10 mouse cellular contexts compared by ENCODE assay signal in the genomic region with DNA sequence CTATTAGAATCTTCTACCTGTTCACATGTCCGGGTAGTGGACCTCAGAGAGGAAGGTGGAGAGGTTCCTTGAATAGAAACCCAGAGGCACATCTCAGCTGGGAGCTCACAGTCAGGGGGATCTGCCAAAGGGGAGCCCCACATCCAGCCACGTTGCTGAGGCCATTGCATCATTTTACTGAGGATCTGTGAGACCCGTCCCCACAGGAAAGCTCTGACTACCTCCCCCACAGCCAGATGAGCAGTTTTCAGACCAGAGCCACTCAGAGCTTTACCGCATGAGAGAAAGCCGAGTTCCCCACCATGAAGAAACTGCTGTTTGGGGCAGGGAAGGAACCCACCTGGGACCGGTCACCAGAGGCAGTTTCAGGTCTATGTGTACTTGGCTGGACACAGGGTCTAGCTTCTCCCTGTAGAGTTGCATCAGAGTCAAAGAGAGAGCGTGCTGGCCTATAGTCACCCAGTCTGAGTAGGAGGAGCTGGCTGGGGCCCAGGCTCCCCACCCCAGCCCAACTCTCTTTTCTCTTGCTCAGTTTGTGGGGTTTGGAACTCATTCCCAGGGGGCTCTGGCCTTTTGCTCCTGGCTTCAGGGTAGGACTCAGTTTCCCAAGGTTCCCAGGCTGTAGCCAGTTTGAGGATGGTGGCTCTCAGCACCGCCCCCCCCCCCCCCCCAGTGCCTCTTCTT. TPM values are rescaled to one million over a fixed set of nuclear protein-coding genes. Genes with fewer than 3 reads are reported as not detected.
DNase-seq lines count a peak whose midpoint lies in the region; ATAC-seq and TF ChIP-seq lines count a peak whose summit lies in the region.
"Had no signal": no experiment of that assay in that cellular context is flagged by ENCODE, and none has a peak within 500 bp of the region (broad histone marks: within the 10 kb centered on the region; RNA-seq: fewer than 3 reads in every experiment).

No protein-coding gene starts in this region.

- no peaks in the 10 kb centered on the region for H3K36me3 ChIP-seq in midbrain, embryonic 10.5 days
- H3K36me3 ChIP-seq in midbrain, postnatal 0 days (ENCODE audit: insufficient read depth, low read length), result no peaks in the 10 kb centered on the region
- no peaks in the 10 kb centered on the region for H3K36me3 ChIP-seq in liver, embryonic 12.5 days
- H3K36me3 ChIP-seq in stomach, postnatal 0 days (ENCODE audit: control insufficient read depth, insufficient read depth, low read length), result no peaks in the 10 kb centered on the region
- H3K36me3 ChIP-seq: limb, embryonic 13.5 days had no signal

- peak overlapping the region; percentile 57 for H3K27ac ChIP-seq in midbrain, embryonic 10.5 days (replicated peaks)
- no peak overlapping the region for H3K27ac ChIP-seq in midbrain, postnatal 0 days (ENCODE audit: low read depth, low read length)
- H3K27ac ChIP-seq in liver, embryonic 12.5 days, result peak overlapping the region; percentile 18; the same call in 1 of the 2 replicates
- no peak overlapping the region for H3K27ac ChIP-seq in stomach, postnatal 0 days (replicated peaks)
- H3K27ac ChIP-seq: limb, embryonic 13.5 days had no signal

- H3K9ac ChIP-seq in midbrain, postnatal 0 days (replicated peaks; ENCODE audit: low read length, poor library complexity, severe bottlenecking), result no peak overlapping the region
- peak overlapping the region; percentile 12; the same call in 1 of the 2 replicates for H3K9ac ChIP-seq in liver, embryonic 12.5 days
- H3K9ac ChIP-seq in stomach, postnatal 0 days (ENCODE audit: low read length), result no peak overlapping the region
- H3K9ac ChIP-seq: limb, embryonic 13.5 days had no signal

- DNase-seq in adrenal gland, postnatal 10 days, result peak; percentile 60
- DNase-seq in adrenal gland, adult 18-20 months (ENCODE audit: low spot score in 2 of 2), result no peak
- DNase-seq in midbrain, embryonic 10.5 days (ENCODE audit: low spot score), result no peak
- DNase-seq in midbrain, postnatal 0 days (ENCODE audit: low spot score), result no peak
- DNase-seq in stomach, postnatal 0 days (ENCODE audit: low spot score), result no peak
- no peak for DNase-seq in retina, postnatal 1 day
- no peak for DNase-seq in right cerebral cortex, postnatal 36 days (ENCODE audit: low spot score in 2 of 2)
- DNase-seq: gastrocnemius, postnatal 10 days had no signal

- H3K9me3 ChIP-seq in midbrain, embryonic 10.5 days (replicated peaks), result no peaks in the 10 kb centered on the region
- no peaks in the 10 kb centered on the region for H3K9me3 ChIP-seq in midbrain, postnatal 0 days (ENCODE audit: low read length)
- H3K9me3 ChIP-seq in liver, embryonic 12.5 days (replicated peaks), result no peaks in the 10 kb centered on the region
- no peaks in the 10 kb centered on the region for H3K9me3 ChIP-seq in stomach, postnatal 0 days (ENCODE audit: control insufficient read depth, low read length)
- H3K9me3 ChIP-seq: limb, embryonic 13.5 days had no signal

- no peak for TF ChIP-seq EP300 in stomach, postnatal 0 days (optimal IDR thresholded peaks at IDR 0.05)

- no peak for ATAC-seq in midbrain, postnatal 0 days (ENCODE audit: low FRiP score)
- no peak for ATAC-seq in liver, embryonic 12.5 days
- peak; percentile 30; the same call in 1 of the 2 replicates for ATAC-seq in stomach, postnatal 0 days (ENCODE audit: low FRiP score, low TSS enrichment)

- TF ChIP-seq CTCF in midbrain, postnatal 0 days (IDR thresholded peaks at IDR 0.05), result no peak
- TF ChIP-seq CTCF in stomach, postnatal 0 days (IDR thresholded peaks at IDR 0.05; ENCODE audit: low read depth), result no peak

- H3K27me3 ChIP-seq in midbrain, embryonic 10.5 days (ENCODE audit: low read depth, poor library complexity, severe bottlenecking), result peaks cover 19% of the 10 kb centered on the region; the same call in 1 of the 2 replicates
- no peaks in the 10 kb centered on the region for H3K27me3 ChIP-seq in midbrain, postnatal 0 days (ENCODE audit: insufficient read depth, low read length)
- no peaks in the 10 kb centered on the region for H3K27me3 ChIP-seq in liver, embryonic 12.5 days (replicated peaks)
- no peaks in the 10 kb centered on the region for H3K27me3 ChIP-seq in stomach, postnatal 0 days (ENCODE audit: control insufficient read depth, insufficient read depth, low read length)
- H3K27me3 ChIP-seq: limb, embryonic 13.5 days had no signal

- peaks cover 49% of the 10 kb centered on the region for H3K4me1 ChIP-seq in midbrain, embryonic 10.5 days
- no peaks in the 10 kb centered on the region for H3K4me1 ChIP-seq in midbrain, postnatal 0 days (ENCODE audit: insufficient read depth, low read length)
- H3K4me1 ChIP-seq in liver, embryonic 12.5 days, result peaks cover 15% of the 10 kb centered on the region; the same call in 1 of the 2 replicates
- H3K4me1 ChIP-seq in stomach, postnatal 0 days (replicated peaks; ENCODE audit: control insufficient read depth, insufficient read depth), result no peaks in the 10 kb centered on the region

- no peak overlapping the region for H3K4me2 ChIP-seq in midbrain, postnatal 0 days (ENCODE audit: low read depth, low read length, poor library complexity, severe bottlenecking)
- peak overlapping the region; percentile 37 for H3K4me2 ChIP-seq in liver, embryonic 12.5 days
- H3K4me2 ChIP-seq in stomach, postnatal 0 days (replicated peaks; ENCODE audit: low read depth), result no peak overlapping the region; the same call in 1 of the 2 replicates
- H3K4me2 ChIP-seq: limb, embryonic 13.5 days had no signal

- H3K4me3 ChIP-seq in midbrain, embryonic 10.5 days, result no peak overlapping the region
- no peak overlapping the region for H3K4me3 ChIP-seq in midbrain, postnatal 0 days (ENCODE audit: low read depth, low read length)
- H3K4me3 ChIP-seq in liver, embryonic 12.5 days, result peak overlapping the region; percentile 28
- H3K4me3 ChIP-seq in stomach, postnatal 0 days (ENCODE audit: low read depth, low read length), result no peak overlapping the region
- H3K4me3 ChIP-seq: limb, embryonic 13.5 days had no signal

- WGBS in midbrain, embryonic 10.5 days, result 74% methylated on average over 8 of the region's 8 CpGs
- 74% methylated on average over 8 of the region's 8 CpGs for WGBS in midbrain, postnatal 0 days
- WGBS in liver, embryonic 12.5 days (ENCODE audit: insufficient replicate concordance), result 34% methylated on average over 8 of the region's 8 CpGs
- 56% methylated on average over 8 of the region's 8 CpGs for WGBS in stomach, postnatal 0 days

RNA-seq across cellular contexts. Expression of a gene that starts 1.2 kb away (rescaled TPM):
- total RNA-seq in adrenal gland, postnatal 10 days (2021), result 1 to 10 TPM; 3.6 to 4.4 TPM
- total RNA-seq in adrenal gland, adult 18-20 months (2021), result 1 to 10 TPM; 3.4 to 3.8 TPM
- 0.89 and 1.0 TPM in 2 replicates for polyA plus RNA-seq in midbrain, embryonic 10.5 days (2016; fragmentation: Nextera tagmentation; extraction: Ambion mirVana)
- 1.5 and 1.7 TPM in 2 replicates for total RNA-seq in midbrain, postnatal 0 days (2014; rRNA removed)
- polyA plus RNA-seq in midbrain, postnatal 0 days (2015; fragmentation: Nextera tagmentation; extraction: Ambion mirVana), result 1.7 and 1.9 TPM in 2 replicates
- polyA plus RNA-seq in liver, embryonic 12.5 days (2016; fragmentation: Nextera tagmentation; extraction: Ambion mirVana), result 9.7 and 10.0 TPM in 2 replicates
- polyA plus RNA-seq in stomach, postnatal 0 days (2015; fragmentation: Nextera tagmentation; extraction: Ambion mirVana), result 1.3 TPM in 2 replicates

Comparison
In these comparisons a context has a peak if more than half of its experiments do, and no peak if none do; other contexts are left out.
1. H3K27ac ChIP-seq: peak in midbrain, embryonic 10.5 days (single experiment) and liver, embryonic 12.5 days (single experiment); none in midbrain, postnatal 0 days (single experiment) and stomach, postnatal 0 days (single experiment).